Mouse (Mus musculus) cerebellum, adult 2 months (tissue): Measurements from ENCODE around the gene Spag16.

Experiments used
- CTCF ChIP-seq: fragments of 200-500 bp; IDR thresholded peaks from 2 replicates; pipeline ENCODE4 v1.5.1; 2011; ENCODE audit warnings: low read depth, mild to moderate bottlenecking, control low read depth, low read length, moderate library complexity, borderline replicate concordance; ENCODE audit not compliant: insufficient read depth
- POLR2A ChIP-seq: fragments of 200-500 bp; IDR thresholded peaks from 2 replicates; pipeline ENCODE4 v1.6.1; 2011; ENCODE audit warnings: low read length, control low read depth, borderline replicate concordance; ENCODE audit not compliant: insufficient read depth

DNA sequence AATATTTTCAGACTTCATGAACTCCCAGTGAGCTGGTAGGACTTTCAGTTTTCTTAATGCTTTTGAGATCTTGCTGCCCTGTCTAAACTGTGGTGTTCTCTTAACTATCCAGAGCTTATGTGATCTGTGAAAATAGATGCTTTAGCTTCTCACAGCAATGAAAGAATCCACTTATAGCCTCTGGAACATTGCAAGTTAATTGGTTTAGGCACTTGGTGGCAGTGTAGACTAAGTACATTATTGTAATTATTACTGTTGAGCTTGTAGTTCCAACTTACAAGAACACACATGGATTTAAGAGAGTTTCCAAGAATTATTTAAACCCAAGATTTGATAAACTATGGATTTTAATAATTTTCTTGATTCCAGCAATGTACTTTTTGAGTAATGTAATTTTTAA, 170.1 kb downstream of the Spag16 start:
- no peak for TF ChIP-seq CTCF
- TF ChIP-seq POLR2A: no peak
